Mouse (Mus musculus): ENCODE results near the gene Timp3. TPM values are rescaled to one million over a fixed set of nuclear protein-coding genes. Genes with fewer than 3 reads are reported as not detected.

Gene Timp3
- total and polyA plus RNA-seq, 2 experiments from 2014 or later, result 33.6 to 62.9 TPM

DNA sequence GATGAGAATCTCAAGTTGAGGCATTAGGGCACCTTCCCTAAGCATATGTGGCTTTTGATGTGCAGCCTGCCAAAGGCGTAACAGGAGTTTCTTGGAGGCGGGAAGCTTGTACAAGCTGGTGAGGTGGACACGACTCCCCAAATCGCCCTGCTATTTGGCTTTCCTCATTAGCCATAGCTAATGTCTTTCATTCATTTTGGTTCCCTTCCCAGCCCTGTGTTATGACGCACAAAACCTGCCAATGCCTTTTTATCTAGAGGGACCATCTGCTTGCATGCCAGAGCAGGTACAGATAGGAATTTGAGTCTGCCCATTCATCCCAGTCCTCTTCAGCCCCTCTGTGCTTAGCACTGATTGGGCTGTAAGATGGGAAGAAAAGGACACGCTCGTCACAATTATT is 40.2 kb downstream of the Timp3 start:
- Histone ChIP-seq H3K4me3 (ENCODE audit: low read depth, low read length) (no peak overlapping the region), H3K27me3 (ENCODE audit: insufficient read depth, low read length) (no peaks in the 10 kb centered on the region), H3K36me3 (ENCODE audit: insufficient read depth) (0 out of 2 replicates have a peak, but pooled peaks cover 6% of the 10 kb centered on the region), H3K9me3 (ENCODE audit: low read length) (no peaks in the 10 kb centered on the region), H3K9ac (no peak overlapping the region), H3K27ac (ENCODE audit: low read depth, low read length) (no peak overlapping the region), H3K4me1 (ENCODE audit: insufficient read depth) (no peaks in the 10 kb centered on the region), H3K4me2 (ENCODE audit: low read depth) (no peak overlapping the region)
- WGBS, result 71% methylated on average over 7 of the region's 7 CpGs
- DNase-seq (no peak), ATAC-seq (no peak)
- TF ChIP-seq CTCF (IDR thresholded peaks at IDR 0.05; ENCODE audit: low read depth), result no peak

- no peaks in the 10 kb centered on the region for H3K27me3 ChIP-seq (ENCODE audit: insufficient read depth, low read length)
- no peak for TF ChIP-seq CTCF (IDR thresholded peaks at IDR 0.05; ENCODE audit: low read depth)
- 86% methylated on average over 3 of the region's 3 CpGs for WGBS
- DNase-seq (no peak), ATAC-seq (no peak)
- H3K36me3 ChIP-seq (ENCODE audit: insufficient read depth), result 0 out of 2 replicates have a peak, but pooled peaks cover 6% of the 10 kb centered on the region
- no peak overlapping the region for H3K4me3 ChIP-seq (ENCODE audit: low read depth, low read length)
- H3K9ac ChIP-seq, result no peak overlapping the region
- H3K9me3 ChIP-seq (ENCODE audit: low read length), result no peaks in the 10 kb centered on the region
- no peaks in the 10 kb centered on the region for H3K4me1 ChIP-seq (ENCODE audit: insufficient read depth)
- H3K27ac ChIP-seq (ENCODE audit: low read depth, low read length), result no peak overlapping the region
- no peak overlapping the region for H3K4me2 ChIP-seq (ENCODE audit: low read depth)
These were observed 40.9 kb downstream of the Timp3 start for GRCm38 (mm10) chr10:86340991-86341527.

- Histone ChIP-seq H3K27me3 (ENCODE audit: insufficient read depth, low read length) (no peaks in the 10 kb centered on the region), H3K4me2 (ENCODE audit: low read depth) (no peak overlapping the region), H3K9ac (no peak overlapping the region), H3K36me3 (ENCODE audit: insufficient read depth) (0 out of 2 replicates have a peak, but pooled peaks cover 6% of the 10 kb centered on the region), H3K27ac (ENCODE audit: low read depth, low read length) (no peak overlapping the region), H3K9me3 (ENCODE audit: low read length) (no peaks in the 10 kb centered on the region), H3K4me3 (ENCODE audit: low read depth, low read length) (no peak overlapping the region), H3K4me1 (ENCODE audit: insufficient read depth) (no peaks in the 10 kb centered on the region)
- ATAC-seq, result no peak
- no peak for TF ChIP-seq CTCF (IDR thresholded peaks at IDR 0.05; ENCODE audit: low read depth)
- WGBS, result 46% methylated on average over 8 of the region's 8 CpGs
- no peak for DNase-seq
These were observed 41.4 kb downstream of the Timp3 start for GRCm38 (mm10) chr10:86341589-86341988.

DNA sequence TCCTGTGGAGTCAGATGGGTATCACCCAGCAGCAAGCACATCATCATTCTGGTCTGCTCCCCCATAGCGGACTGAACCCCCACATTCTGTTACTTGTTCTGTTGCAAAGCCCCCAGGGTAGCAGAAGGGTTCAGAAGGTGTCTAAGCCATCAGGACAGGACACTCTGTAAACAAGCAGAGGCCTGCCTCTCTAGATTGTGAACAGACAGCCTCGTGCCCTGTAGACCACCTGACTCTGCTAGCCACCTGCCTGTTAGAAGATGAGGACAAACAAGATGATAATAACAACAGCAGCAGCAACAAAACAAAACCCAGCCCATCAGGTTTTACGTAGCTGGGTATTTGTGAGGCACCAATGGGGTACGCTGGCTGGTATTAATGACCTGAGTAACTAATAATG is 42.0 kb downstream of the Timp3 start:
- Histone ChIP-seq H3K27me3 (ENCODE audit: insufficient read depth, low read length) (no peaks in the 10 kb centered on the region), H3K9me3 (ENCODE audit: low read length) (no peaks in the 10 kb centered on the region), H3K9ac (no peak overlapping the region), H3K4me1 (ENCODE audit: insufficient read depth) (no peaks in the 10 kb centered on the region), H3K36me3 (ENCODE audit: insufficient read depth) (0 out of 2 replicates have a peak, but pooled peaks cover 6% of the 10 kb centered on the region), H3K4me2 (ENCODE audit: low read depth) (no peak overlapping the region), H3K27ac (ENCODE audit: low read depth, low read length) (no peak overlapping the region), H3K4me3 (ENCODE audit: low read depth, low read length) (no peak overlapping the region)
- no peak for TF ChIP-seq CTCF (IDR thresholded peaks at IDR 0.05; ENCODE audit: low read depth)
- ATAC-seq, result no peak
- WGBS, result 79% methylated on average over 4 of the region's 4 CpGs
- no peak for DNase-seq

DNA sequence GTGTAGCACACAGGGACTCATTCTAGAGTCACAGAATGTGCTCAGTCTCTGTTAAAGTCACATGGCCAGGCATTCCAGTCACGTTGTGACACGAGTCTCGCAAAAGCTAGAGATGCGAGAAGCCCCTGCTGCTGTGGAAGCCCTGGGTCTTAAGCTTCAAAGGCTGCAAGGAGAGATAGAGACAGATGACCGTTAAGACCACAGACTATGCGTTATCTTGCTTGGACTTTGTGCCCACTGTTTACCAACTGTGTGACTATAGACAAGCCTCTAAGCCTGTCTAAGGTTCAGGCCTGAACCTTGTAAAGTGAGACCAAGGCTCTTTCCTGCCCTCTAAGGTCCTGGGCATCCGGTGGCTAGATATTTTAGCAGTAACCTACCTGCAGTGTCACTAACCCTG is 42.5 kb downstream of the Timp3 start:
- no peak for TF ChIP-seq CTCF (IDR thresholded peaks at IDR 0.05; ENCODE audit: low read depth)
- Histone ChIP-seq H3K9me3 (ENCODE audit: low read length) (no peaks in the 10 kb centered on the region), H3K4me1 (ENCODE audit: insufficient read depth) (no peaks in the 10 kb centered on the region), H3K36me3 (ENCODE audit: insufficient read depth) (0 out of 2 replicates have a peak, but pooled peaks cover 6% of the 10 kb centered on the region), H3K27me3 (ENCODE audit: insufficient read depth, low read length) (no peaks in the 10 kb centered on the region), H3K27ac (ENCODE audit: low read depth, low read length) (no peak overlapping the region), H3K4me3 (ENCODE audit: low read depth, low read length) (no peak overlapping the region), H3K9ac (no peak overlapping the region), H3K4me2 (ENCODE audit: low read depth) (no peak overlapping the region)
- ATAC-seq (0 out of 2 replicates have a peak, but pooled peaks have one; percentile 28), DNase-seq (no peak)
- WGBS, result 64% methylated on average over 7 of the region's 7 CpGs

DNA sequence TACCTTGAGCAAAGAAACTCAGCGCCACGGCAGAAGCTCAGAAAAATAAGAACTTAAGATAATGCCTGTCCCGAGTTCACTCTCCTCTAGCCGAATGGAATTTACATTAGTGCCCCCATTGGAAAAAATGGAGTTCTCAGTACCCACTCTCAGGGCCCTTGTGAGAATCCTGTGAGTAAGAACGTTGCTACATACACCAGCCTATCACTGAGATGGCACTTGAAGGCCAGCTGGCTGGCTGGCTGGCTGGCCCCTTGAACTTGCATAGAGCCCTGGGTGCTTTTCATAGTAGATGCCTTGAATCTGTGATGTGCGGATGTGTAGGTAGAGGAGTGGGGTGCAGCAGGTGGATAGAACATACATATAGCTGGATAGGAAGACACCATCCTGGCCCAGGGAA is 43.2 kb downstream of the Timp3 start:
- no peak for TF ChIP-seq CTCF (IDR thresholded peaks at IDR 0.05; ENCODE audit: low read depth)
- no peak overlapping the region for H3K4me3 ChIP-seq (ENCODE audit: low read depth, low read length)
- no peak overlapping the region for H3K4me2 ChIP-seq (ENCODE audit: low read depth)
- no peak overlapping the region for H3K27ac ChIP-seq (ENCODE audit: low read depth, low read length)
- 0 out of 2 replicates have a peak, but pooled peaks cover 6% of the 10 kb centered on the region for H3K36me3 ChIP-seq (ENCODE audit: insufficient read depth)
- ATAC-seq, result no peak
- H3K9ac ChIP-seq, result no peak overlapping the region
- H3K27me3 ChIP-seq (ENCODE audit: insufficient read depth, low read length), result no peaks in the 10 kb centered on the region
- WGBS, result 84% methylated on average over 6 of the region's 6 CpGs
- DNase-seq, result no peak
- H3K4me1 ChIP-seq (ENCODE audit: insufficient read depth), result no peaks in the 10 kb centered on the region
- H3K9me3 ChIP-seq (ENCODE audit: low read length), result no peaks in the 10 kb centered on the region

- Histone ChIP-seq H3K27me3 (ENCODE audit: insufficient read depth, low read length) (no peaks in the 10 kb centered on the region), H3K4me3 (ENCODE audit: low read depth, low read length) (no peak overlapping the region), H3K4me1 (ENCODE audit: insufficient read depth) (no peaks in the 10 kb centered on the region), H3K4me2 (ENCODE audit: low read depth) (no peak overlapping the region), H3K36me3 (ENCODE audit: insufficient read depth) (0 out of 2 replicates have a peak, but pooled peaks cover 6% of the 10 kb centered on the region), H3K9ac (no peak overlapping the region), H3K9me3 (ENCODE audit: low read length) (no peaks in the 10 kb centered on the region), H3K27ac (ENCODE audit: low read depth, low read length) (no peak overlapping the region)
- WGBS, result 96% methylated on average over 7 of the region's 7 CpGs
- ATAC-seq (no peak), DNase-seq (no peak)
- TF ChIP-seq CTCF (IDR thresholded peaks at IDR 0.05; ENCODE audit: low read depth), result no peak
These were observed 43.8 kb downstream of the Timp3 start for GRCm38 (mm10) chr10:86343931-86344330.

Measured in forebrain, postnatal 0 days (tissue).